Mouse (Mus musculus) spleen, adult 18-20 months (tissue): ENCODE measurements around the gene Arid3b.
"Not testable (repeated sequence)": the region's sequence is repeated elsewhere in the genome, so short reads cannot be mapped to it uniquely, and the experiment has no call there.

Source experiments
- DNase-seq, 2 experiments: peaks; one replicate each; pipeline ENCODE4 v3.0.0; 2022; ENCODE audit warnings: mixed read lengths in 2 of 2

Arid3b gene

DNA sequence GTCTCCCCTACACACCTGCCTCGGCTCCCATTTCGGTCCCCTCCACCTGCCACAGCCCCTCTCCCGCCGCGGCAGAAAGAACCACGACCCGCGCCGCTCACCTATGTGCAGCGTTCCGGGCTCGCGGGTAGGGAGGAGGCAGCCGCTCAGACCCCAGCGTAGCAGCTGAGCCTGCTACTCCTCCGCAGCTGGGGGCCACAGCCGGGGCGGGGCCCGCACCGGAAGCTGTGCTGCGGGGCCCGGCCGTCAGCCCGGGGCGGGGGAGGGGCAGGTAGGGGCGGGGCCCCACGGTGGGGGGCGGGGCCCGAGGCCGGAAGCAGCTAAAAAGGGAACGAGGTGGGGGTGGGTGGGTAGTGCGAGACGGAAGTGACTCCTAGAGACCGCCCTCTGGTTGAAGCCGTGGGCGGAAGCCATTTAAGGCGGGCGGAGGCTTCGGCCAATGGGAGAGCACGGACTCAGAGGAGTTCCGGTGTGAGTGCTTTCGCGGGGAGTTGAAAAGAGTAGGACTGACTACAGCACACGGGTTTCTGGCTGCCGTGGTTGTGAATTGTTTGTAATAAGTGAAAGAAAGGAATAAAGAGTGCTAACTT, at the start of gene Arid3b:
Arid3b (minus strand) TSS at position 213 of the 590 bp plus-strand sequence.
- peak; percentile 81 to 89 for DNase-seq

DNA sequence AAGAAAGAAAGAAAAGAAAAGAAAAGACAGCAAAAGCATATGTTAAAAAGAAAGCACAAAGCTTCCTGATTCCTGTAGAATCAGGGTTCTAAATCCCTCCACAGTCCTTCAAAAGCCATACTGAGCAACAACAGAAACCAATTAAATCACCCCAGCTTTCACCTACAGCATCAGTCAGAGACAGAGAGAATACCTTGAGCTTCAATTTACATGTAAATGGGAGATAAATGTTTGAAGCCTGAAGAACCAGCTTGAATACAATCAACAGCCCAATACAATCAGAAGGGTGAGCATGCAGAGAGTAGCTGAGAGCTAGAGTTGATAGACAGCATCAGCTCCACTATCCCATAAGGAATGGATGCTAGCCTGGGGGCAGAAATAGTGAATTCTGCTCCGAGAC, 46.8 kb upstream of the Arid3b start:
- DNase-seq, result no peak

DNA sequence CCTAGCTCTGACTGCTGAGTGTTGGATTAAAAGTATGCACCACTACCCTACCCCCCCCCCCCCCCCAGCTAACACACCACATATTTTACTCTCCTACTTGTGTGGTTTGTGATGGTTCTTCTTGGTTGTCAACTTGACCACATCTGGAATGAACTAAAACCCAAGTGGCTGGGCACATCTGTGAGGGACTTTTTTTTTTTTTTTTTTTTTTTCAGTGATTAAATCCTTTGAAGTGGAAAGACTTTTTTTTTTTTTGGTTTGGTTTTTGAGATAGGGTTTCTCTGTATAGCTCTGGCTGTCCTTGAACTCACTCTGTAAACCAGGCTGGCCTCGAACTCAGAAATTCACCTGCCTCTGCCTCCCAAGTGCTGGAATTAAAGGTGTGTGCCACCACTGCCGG, 45.2 kb upstream of the Arid3b start:
- not testable (repeated sequence) for DNase-seq

DNA sequence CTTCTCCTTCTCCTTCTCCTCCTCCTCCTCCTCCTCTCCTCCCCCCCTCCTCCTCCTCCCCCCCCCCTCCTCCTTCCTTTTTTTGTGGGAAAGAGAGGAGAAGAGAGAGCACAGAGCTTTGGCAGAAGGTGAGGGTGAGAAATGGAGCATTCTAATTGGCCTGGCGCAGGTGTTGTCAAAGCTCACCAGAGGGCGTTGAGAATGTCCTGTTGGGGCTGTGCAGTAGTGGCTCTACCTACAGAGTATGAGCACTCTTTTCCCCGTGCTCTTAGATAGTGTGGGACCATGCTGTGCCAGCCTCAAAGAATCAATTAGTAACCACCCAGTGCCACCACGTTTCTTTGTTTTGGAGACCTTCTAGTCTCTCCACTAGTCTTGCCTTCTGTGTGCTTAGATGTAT, 43.7 kb upstream of the Arid3b start:
- DNase-seq, result no peak

DNA sequence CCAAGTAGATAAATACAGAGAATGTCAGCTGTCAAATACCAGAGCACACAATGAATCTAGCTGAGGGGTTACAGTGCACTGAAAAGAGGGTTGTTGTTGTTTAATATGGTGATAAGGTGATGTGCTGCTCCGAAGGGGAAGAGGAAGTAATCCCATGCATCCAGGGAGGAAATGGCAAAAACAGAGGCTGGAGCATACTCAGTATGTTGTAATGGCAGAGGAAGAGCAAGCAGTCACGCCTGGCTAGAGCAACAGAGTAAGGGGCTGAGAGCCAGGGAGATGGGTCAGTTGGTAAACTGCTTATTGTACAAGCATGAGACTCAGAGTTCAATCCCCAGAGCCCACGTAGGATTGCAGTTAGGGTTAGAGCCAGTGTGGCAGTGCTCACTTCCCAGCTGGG, 42.6 kb upstream of the Arid3b start:
- DNase-seq, result no peak

DNA sequence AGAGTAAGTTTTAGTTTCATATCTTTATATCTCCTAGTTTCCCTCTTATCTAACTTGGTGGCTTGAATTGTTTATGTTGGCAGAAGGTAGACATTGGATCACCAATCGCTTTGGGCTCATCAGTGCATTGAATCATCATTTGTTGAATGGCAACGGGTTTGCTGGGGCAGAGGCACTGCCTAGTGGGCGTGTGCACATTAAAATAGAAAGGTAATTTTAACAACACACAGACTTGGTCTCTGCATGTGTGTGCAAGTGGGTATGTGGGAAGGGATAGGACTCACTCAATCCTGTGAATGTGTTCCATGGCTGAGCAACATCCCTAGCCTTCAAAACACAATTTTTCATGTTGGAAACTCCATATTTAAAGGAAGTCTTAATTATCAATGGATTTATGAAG, 38.4 kb upstream of the Arid3b start:
- no peak for DNase-seq

DNA sequence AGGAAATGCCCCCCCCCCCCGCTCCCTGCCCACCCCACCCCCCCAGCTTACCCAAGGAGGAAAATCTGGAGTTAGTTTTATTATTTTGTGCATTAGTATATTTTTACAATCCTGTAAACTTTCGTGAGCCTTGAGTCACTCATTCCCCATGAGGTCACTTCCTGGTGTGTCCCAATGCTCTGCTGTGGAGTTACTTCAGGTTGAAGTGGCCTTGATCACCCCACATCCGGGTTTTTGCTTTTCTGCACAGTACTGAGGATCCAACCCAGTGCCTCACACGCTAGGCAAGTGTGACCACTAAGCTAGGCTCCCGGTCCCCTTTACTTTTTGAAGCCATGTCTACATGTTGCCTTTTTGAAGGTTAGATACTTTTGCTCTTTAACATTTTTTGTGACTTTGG, 37.5 kb upstream of the Arid3b start:
- DNase-seq, result no peak

DNA sequence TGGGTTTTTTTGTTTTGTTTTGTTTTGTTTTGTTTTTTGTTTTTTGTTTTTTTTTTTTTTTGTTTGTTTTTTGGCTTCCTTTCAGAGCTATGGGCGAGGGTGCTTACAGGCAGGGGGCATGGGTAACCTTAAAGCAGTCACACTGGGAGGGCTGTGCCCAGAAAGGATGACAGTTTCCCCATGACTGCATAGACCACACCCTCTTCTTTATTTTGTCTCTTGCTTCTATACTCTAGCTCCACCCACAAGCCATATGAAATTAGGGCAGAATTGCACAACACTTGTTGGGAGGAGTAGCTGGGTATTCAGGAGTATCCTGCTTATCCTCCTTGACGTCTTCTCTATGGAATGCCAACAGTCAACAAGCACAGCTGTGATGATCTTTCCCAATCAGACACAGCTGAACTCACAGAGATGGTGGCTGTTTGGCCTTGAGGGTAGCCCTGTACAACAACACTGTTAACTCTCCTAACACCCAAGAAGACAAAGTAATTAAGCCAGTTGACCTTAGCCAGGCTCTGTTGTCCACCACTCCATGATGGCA, 33.8 kb upstream of the Arid3b start:
- no peak for DNase-seq

DNA sequence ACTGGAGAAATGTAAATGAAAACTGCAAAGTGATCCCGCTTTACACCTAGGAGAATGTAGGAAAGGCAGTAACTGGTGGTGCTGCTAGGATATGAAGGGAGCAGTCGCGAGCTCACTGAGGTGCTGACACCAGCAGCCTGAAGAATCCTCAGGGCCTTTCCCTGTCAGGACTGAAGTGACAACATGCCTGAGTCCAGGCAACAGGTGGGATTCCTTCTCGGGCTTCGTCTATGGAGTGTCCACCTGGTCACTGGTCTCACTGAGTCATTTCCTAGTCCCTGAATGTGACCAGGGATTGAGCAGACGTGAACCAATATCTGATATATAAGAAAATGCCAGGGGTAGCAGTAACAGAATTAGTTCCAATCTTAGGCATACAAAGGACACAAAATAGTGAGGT, 32.2 kb upstream of the Arid3b start:
- DNase-seq, result no peak

DNA sequence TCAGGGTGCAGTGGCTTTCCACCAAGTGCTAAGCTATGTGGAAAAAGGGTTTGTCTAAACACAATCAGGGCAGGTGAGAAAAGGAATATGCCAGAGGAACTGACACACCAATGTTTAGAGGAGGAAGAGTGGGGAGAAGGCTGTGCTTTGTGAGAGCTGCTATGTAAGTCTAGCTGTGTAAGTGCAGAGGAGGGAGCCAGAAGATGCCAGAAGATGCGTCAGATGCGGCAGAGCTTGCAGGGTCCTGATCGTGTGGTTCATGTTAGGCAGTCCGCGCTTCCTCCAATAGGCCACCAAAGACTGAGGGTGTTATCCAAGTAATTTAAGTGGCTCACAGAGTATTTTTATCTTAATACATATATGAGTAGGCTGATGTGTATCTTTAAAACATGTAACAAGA, 31.3 kb upstream of the Arid3b start:
- no peak for DNase-seq

DNA sequence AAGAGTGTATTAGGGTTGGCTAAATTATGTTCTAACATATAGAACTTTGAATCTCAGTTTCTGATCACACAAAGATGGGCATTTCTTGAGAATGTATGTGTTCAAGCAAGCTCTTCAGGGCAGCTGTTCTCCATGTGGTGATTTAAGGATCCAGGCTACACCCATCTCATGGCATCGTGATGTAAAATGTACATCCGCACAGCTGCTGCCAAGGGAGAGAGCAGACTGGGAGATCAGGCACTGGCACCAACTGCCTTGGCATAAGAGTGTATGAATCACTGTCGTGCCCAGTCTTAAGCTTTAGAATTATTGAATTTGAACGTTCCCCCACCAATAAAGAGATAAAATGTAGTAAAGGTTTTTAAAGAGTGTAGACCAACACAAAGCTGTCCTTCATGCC, 30.6 kb upstream of the Arid3b start:
- DNase-seq, result no peak

DNA sequence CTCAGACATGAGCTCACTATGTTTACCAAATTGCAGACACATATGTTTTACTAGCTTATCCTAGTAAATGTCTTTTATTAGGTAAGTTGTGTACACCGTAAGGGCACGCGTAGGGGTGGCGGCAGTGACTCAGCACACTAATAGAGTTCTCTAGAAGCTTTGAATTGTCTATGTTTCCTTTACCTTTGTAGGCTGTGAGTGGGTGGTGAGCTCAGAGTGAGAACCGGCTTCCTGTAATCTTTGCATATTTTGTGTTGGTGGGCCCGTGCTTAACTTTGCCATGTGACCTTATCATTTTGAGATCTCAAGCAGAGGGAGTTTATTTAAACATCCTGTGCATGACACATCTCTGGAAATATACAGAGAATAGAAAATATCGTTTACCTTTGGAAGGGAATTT, 29.9 kb upstream of the Arid3b start:
- no peak for DNase-seq

DNA sequence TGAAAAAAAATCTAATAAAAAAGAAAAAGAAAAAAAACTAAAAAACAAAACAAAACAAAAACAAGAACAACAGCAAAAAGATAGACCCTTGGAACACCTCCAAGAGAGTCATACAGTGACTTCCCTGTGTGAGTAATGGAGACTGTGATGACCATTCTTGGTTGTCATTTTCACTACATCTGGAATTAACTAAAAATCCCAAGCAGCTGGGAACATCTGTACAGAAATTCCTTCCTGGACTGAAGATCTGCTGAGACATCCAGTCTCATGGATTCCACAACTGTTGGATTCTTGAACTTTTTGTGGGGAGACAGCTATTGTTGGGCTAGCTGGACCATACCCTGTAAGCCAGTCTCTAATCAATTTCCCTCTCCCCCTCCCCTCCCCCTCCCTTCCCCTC, 27.7 kb upstream of the Arid3b start:
- no peak for DNase-seq

DNA sequence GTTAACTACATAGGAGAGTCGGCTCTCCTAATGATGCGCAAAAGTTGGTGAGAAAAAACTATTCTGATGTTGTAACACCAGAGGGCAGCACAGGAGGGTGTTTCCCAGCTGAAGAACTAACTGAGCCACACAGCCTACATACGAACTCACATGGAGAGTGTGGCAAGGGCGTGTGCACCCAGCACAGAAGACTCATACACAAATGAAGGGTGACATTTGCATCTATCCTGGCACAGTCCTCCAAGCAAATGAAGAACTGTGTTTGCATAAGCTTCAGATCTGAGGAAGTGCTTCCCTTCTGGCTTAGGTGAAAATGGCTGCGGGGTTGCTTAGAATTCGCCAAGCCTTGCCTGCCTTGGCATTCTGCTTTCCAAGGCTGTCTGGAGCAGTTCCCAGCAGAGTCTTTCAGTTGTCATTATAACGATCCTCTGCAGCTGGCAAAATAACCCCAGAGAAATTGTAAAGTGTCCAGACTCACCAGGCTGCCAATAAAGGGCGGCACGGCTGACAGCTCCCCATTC, 25.4 kb upstream of the Arid3b start:
- peak; percentile 20 to 45 for DNase-seq

DNA sequence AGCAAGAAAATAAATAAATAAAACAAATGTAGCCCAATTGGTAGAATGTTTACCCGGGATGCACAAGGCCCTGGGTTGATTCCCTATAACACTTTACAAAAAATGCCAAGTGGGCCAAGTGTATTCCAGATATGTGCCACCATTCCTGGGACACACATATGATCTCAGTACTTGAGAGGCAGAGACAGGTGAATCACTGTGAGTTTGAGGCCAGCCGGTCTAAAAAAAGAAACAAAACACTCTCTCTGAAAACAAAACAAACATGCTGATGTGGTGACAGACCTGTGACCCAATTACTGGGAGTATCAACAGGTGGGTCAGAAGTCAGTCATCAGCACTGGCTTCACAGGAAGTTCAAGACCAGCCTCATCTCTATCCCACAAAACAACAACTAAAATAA, 19.9 kb upstream of the Arid3b start:
- no peak for DNase-seq

DNA sequence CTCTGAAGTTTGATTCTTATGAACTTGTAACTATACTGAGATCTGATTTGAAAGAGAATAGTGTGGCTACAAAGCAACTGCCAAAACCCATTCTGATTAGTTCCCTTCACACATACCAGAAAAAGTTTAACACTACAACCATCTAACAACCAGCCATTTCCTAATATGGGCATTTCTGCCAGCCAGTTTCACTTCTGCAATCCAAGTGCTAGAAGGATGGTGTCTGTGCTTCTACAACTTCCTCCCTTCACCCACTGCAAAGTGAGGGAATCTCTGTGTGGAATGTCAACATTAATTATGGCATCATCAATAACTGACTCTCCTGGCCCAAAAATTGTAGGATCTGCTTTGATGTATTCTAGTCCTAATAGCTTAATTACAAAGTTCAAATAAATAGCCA, 17.7 kb upstream of the Arid3b start:
- DNase-seq, result no peak

DNA sequence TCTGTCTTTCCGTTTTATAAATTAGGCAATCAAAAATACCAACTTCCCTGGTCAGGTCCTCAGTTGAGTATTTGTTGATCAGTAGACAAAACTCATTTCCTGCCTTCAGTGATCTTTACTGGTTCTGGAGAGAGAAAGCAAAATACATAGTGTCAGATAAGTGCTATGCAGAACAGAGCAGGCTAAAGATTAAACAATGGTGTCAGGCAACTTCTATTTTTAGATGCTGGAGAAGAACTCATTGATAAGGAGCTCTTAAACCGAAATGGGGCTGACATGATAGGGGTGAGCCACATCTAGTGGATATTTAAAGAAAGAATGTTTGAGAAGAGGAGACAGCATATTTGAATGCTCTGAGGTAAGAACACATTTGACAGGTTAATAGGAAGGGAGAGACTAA, 2.4 kb upstream of the Arid3b start:
- no peak for DNase-seq

DNA sequence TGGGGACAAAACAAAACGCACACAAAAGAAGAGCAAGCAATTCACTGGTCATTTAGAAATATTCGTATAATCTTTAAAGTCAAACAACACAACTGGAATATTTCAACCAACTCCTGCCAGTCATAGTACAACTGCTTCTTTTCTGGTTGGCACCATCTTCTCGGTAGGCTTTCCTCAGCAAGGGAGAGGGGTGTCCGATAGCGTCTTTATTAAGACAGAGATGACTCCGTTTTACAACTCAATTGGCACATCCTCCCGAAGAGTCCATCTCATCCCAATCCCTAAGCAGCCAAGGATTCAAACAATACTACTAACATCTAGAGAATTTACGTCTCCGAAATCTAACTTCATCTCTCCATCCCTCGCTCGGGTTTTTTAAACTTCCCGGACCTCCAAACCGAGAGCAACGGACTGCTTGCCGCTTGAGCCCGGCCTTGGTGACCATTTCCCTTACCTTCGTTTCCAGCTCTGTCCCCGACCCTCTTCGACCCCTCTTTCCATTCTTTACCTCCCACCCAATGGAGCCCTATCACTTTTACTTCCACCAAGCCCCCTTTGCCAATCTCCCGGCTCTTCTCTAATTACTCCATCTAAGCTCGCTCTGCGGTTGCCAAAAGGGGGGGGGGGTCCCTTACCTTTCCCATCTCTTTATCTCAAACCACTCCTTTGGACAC, 615 bp downstream of the Arid3b start:
- no peak for DNase-seq

DNA sequence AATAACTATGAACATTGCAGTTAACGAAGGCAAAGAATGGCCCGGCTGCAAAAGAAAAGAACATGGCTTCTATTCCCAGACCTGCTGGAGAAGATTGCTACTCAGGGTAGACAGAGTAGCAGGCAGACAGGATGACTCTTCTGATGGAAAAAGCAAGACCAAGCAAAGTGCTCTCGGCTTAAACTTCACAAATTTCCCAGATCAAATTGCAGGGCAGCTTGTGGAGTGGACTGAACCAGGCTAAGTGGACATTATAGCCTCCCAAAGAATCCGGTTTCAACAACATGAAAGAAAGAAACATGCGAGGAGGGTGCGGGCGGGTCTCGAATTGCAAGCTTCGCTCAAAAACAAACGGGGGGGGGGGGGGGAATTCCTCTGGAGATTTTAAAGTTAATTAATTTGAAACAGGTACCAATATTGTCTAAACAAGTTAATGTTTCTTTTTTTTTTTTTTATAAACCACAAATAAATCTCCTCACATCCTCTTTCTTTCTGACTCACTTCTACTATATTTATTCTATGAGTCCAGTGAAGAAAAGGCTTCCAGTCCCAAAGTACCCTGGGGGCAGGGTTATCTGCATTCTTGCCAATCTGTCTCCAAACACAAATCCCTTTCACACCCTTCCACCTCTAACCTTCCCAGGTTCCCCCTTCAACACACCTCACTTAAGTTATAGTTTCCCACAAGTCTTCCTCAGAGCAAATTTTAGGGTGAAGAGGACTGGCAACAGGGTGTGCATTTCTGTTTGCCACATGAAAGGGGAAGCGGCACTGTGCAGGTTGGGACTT, 1.8 kb downstream of the Arid3b start:
- DNase-seq, result no peak

DNA sequence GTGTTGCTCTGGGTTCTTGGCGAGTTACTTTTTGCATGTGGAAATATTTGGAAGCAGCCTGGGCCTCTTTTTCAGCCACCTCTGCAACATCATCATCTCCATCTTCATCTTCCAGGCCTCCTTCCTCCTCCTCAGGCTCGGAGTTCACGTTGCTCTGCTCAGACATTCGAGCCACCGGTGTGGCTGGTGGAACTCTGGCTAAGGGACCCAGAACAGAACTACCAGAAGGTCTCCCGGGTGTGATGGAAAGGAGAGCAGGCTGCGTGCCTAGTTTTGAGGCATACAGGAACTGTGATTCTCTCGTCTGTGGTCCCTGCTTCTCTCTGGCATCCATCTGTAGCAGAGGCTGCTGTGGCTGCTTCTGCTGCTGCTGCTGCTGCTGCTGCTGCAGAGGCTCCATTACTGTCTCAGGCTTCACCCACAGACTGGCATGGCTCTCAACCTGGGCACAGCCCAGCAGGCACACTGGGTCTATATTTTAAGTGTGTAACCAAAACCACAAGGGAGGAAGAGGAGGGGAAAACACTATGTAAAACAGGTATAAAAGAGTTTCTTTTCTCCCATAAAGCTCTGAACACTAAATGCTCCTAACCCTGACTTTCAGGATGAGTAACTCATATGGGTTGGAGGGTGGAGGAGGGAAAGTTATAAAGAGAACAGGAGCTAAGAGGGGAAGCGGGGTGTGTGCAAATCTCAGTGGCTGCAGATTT, 2.7 kb downstream of the Arid3b start:
- no peak for DNase-seq

DNA sequence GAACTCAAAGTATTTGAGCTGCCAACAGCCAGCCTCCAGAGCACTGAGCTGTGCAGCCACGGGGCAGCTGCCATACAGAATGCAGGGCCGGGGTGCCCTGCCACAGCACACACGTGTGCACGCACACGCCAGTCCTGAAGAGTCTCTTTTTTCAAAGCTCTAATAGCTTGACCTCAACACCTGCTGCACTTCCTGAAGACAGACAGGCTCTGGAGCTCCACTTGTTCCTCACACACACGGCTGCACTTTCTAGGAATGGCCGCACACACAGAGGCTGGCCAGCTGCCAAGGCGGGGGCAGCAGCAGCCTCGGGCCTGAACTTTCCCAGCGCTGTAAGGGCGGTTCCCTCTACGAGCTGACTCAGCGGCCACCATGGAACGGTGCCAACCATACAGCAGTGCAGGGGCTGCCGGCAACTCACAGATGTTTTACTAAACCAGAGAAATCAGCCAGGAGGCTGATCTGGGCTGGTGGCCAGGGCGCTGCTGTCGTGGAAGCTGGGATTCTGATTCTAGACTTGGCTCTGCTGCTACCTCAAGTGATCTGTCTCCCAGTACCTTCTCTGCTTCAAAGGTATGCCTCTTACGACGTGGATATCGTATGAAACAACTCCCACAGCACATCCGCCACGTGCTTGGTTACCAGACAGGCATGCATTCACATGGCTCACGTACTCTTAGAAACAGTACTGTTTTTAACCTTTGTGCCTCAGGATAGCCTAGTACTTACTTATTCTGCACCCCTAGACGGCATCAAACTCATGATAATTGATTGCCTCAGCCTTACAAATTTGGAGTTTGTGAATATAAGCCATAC, 5.1 kb downstream of the Arid3b start:
- peak; percentile 68 to 77 for DNase-seq
